Mouse (Mus musculus) midbrain, embryonic 14.5 days (tissue): ENCODE results near the gene Gm3285. TPM values are rescaled to one million over a fixed set of nuclear protein-coding genes. Genes with fewer than 3 reads are reported as not detected.

ENCODE experiments used
- ATAC-seq: fragments of 200-750 bp; cut with Nextera tagmentation; 2 replicates; pipeline ENCODE4 v1.8.0; 2017; ENCODE audit warnings: moderate number of reproducible peaks, moderate library complexity; ENCODE audit not compliant: low FRiP score, low TSS enrichment
- DNase-seq: peaks from one replicate; pipeline ENCODE4 v3.0.0-alpha.2; 2015
- H3K27ac ChIP-seq: fragments of 300-500 bp; sonication (generic); replicated peaks from 2 replicates; pipeline ENCODE4 v1.5.1; 2014; ENCODE audit warnings: mild to moderate bottlenecking, low read depth, low read length, moderate library complexity
- H3K27me3 ChIP-seq: fragments of 300-500 bp; sonication (generic); 2 replicates; pipeline ENCODE4 v1.6.1; 2014; ENCODE audit warnings: low read length, control low read depth, mixed read lengths; ENCODE audit not compliant: control insufficient read depth, insufficient read depth
- H3K36me3 ChIP-seq: fragments of 300-500 bp; sonication (generic); 2 replicates; pipeline ENCODE4 v1.6.1; 2014; ENCODE audit warnings: low read length, control low read depth; ENCODE audit not compliant: control insufficient read depth, insufficient read depth
- H3K4me1 ChIP-seq: fragments of 300-500 bp; sonication (generic); 2 replicates; pipeline ENCODE4 v1.6.1; 2014; ENCODE audit warnings: mild to moderate bottlenecking, antibody characterized with exemption, low read length, control low read depth; ENCODE audit not compliant: control insufficient read depth, insufficient read depth
- H3K4me2 ChIP-seq: fragments of 300-500 bp; sonication (generic); 2 replicates; pipeline ENCODE4 v1.6.1; 2014; ENCODE audit warnings: mild to moderate bottlenecking, low read length, moderate library complexity
- H3K4me3 ChIP-seq: fragments of 300-500 bp; sonication (generic); replicated peaks from 2 replicates; pipeline ENCODE4 v1.5.1; 2014; ENCODE audit warnings: low read depth, low read length
- H3K9ac ChIP-seq: fragments of 300-500 bp; sonication (generic); replicated peaks from 2 replicates; pipeline ENCODE4 v1.6.1; 2014; ENCODE audit warnings: mild to moderate bottlenecking, low read length, moderate library complexity
- H3K9me3 ChIP-seq: fragments of 300-500 bp; sonication (generic); 2 replicates; pipeline ENCODE4 v1.6.1; 2016; ENCODE audit warnings: low read length, control low read depth, mixed read lengths; ENCODE audit not compliant: control insufficient read depth
- WGBS: fragments of 180-500 bp; shearing (Covaris S2); extraction: QIAGEN DNeasy Blood & Tissue Kit; methylation state at CpG from one replicate; pipeline ENCODE4 v1.1.7; 2014; 5-methylcytosine and 5-hydroxymethylcytosine counted together
- polyA plus RNA-seq: library from polyadenylated mRNA; unstranded; fragments of >200 nt; fragmentation: Nextera tagmentation; extraction: Ambion mirVana; gene quantifications from 2 replicates; pipeline ENCODE4 v1.2.1, GENCODE M21; 2014

Gene Gm3285
- not detected in 2 replicates for polyA plus RNA-seq

- no peak within 1 kb of the TSS for H3K27ac ChIP-seq
These were observed at the start of gene Gm3285 for GRCm38 (mm10) chr10:77861675-77862074. Gene Gm3285, plus strand, starts transcription at chr10:77861975.

GRCm38 (mm10) chr10:77814382-77814781 lies 47.4 kb upstream of the Gm3285 start, which contains the start of gene Gm2696:
Gene Gm2696, plus strand, starts transcription at chr10:77814682.
- WGBS: 65% methylated on average over 4 of the region's 4 CpGs
- no peak for DNase-seq
- Histone ChIP-seq H3K27me3 (no peaks in the 10 kb centered on the region), H3K4me2 (no peak within 1 kb of the TSS), H3K9me3 (no peaks in the 10 kb centered on the region), H3K36me3 (no peaks in the 10 kb centered on the region), H3K4me3 (no peak within 1 kb of the TSS), H3K27ac (no peak within 1 kb of the TSS), H3K4me1 (no peaks in the 10 kb centered on the region), H3K9ac (no peak within 1 kb of the TSS)
- no peak for ATAC-seq

More at GRCm38 (mm10) chr10:77861675-77862074, at the start of gene Gm3285:
- WGBS: 41% methylated on average over 7 of the region's 7 CpGs
- no peak for ATAC-seq
- no peaks in the 10 kb centered on the region for H3K27me3 ChIP-seq
- H3K9ac ChIP-seq: no peak within 1 kb of the TSS
- no peaks in the 10 kb centered on the region for H3K4me1 ChIP-seq
- no peaks in the 10 kb centered on the region for H3K36me3 ChIP-seq
- H3K4me3 ChIP-seq: no peak within 1 kb of the TSS
- no peak for DNase-seq
- no peaks in the 10 kb centered on the region for H3K9me3 ChIP-seq
- no peak within 1 kb of the TSS for H3K4me2 ChIP-seq

- ATAC-seq: no peak
- Histone ChIP-seq H3K4me3 (no peak overlapping the region), H3K27ac (no peak overlapping the region), H3K9me3 (no peaks in the 10 kb centered on the region), H3K27me3 (no peaks in the 10 kb centered on the region), H3K9ac (no peak overlapping the region), H3K4me2 (no peak overlapping the region), H3K36me3 (no peaks in the 10 kb centered on the region), H3K4me1 (no peaks in the 10 kb centered on the region)
- peak; percentile 52 for DNase-seq
- WGBS: 37% methylated on average over 5 of the region's 5 CpGs
These were observed 46.3 kb upstream of the Gm3285 start for GRCm38 (mm10) chr10:77815514-77815913.

GRCm38 (mm10) chr10:77818523-77818922 lies 43.3 kb upstream of the Gm3285 start:
- no peaks in the 10 kb centered on the region for H3K4me1 ChIP-seq
- no peaks in the 10 kb centered on the region for H3K36me3 ChIP-seq
- H3K27me3 ChIP-seq: no peaks in the 10 kb centered on the region
- no peak overlapping the region for H3K9ac ChIP-seq
- ATAC-seq (peak; percentile 37; the same call in 1 of the 2 replicates), DNase-seq (no peak)
- 0 out of 2 replicates have a peak overlapping the region, but pooled peaks have one; percentile 26 for H3K27ac ChIP-seq
- no peaks in the 10 kb centered on the region for H3K9me3 ChIP-seq
- no peak overlapping the region for H3K4me2 ChIP-seq
- no peak overlapping the region for H3K4me3 ChIP-seq
- WGBS: 97% methylated on average over 4 of the region's 4 CpGs

- ATAC-seq: no peak
- DNase-seq: peak; percentile 46
These were observed 42.6 kb upstream of the Gm3285 start for GRCm38 (mm10) chr10:77819203-77819602.

GRCm38 (mm10) chr10:77826951-77827350 lies 34.8 kb upstream of the Gm3285 start, which contains the start of gene Krtap10-4:
Gene Krtap10-4, minus strand, starts transcription at chr10:77827095.
- H3K9ac ChIP-seq: no peak within 1 kb of the TSS
- ATAC-seq (no peak), DNase-seq (no peak)
- 72% methylated on average over 6 of the region's 6 CpGs for WGBS
- no peaks in the 10 kb centered on the region for H3K36me3 ChIP-seq
- H3K27me3 ChIP-seq: no peaks in the 10 kb centered on the region
- H3K4me3 ChIP-seq: no peak within 1 kb of the TSS
- no peaks in the 10 kb centered on the region for H3K4me1 ChIP-seq
- H3K9me3 ChIP-seq: no peaks in the 10 kb centered on the region
- no peak within 1 kb of the TSS for H3K4me2 ChIP-seq
- H3K27ac ChIP-seq: no peak within 1 kb of the TSS

More at GRCm38 (mm10) chr10:77819203-77819602, 42.6 kb upstream of the Gm3285 start:
- Histone ChIP-seq H3K27ac (no peak overlapping the region), H3K4me3 (no peak overlapping the region), H3K27me3 (no peaks in the 10 kb centered on the region), H3K9ac (no peak overlapping the region), H3K4me1 (no peaks in the 10 kb centered on the region), H3K36me3 (no peaks in the 10 kb centered on the region), H3K4me2 (no peak overlapping the region), H3K9me3 (no peaks in the 10 kb centered on the region)
- WGBS: 29% methylated on average over 4 of the region's 4 CpGs

- no peaks in the 10 kb centered on the region for H3K27me3 ChIP-seq
- no peak for DNase-seq
- H3K4me1 ChIP-seq: no peaks in the 10 kb centered on the region
- no peak within 1 kb of the TSS for H3K27ac ChIP-seq
- H3K36me3 ChIP-seq: no peaks in the 10 kb centered on the region
- H3K9ac ChIP-seq: no peak within 1 kb of the TSS
- H3K4me2 ChIP-seq: no peak within 1 kb of the TSS
- ATAC-seq: no peak
- 75% methylated on average over 9 of the region's 9 CpGs for WGBS
- H3K4me3 ChIP-seq: no peak within 1 kb of the TSS
- H3K9me3 ChIP-seq: no peaks in the 10 kb centered on the region
These were observed 26.1 kb upstream of the Gm3285 start, which contains the start of gene Krtap10-10 for GRCm38 (mm10) chr10:77835647-77836046. Gene Krtap10-10, plus strand, starts transcription at chr10:77835947.

- H3K4me1 ChIP-seq: no peaks in the 10 kb centered on the region
- H3K36me3 ChIP-seq: no peaks in the 10 kb centered on the region
- WGBS: 83% methylated on average over 6 of the region's 6 CpGs
- no peaks in the 10 kb centered on the region for H3K27me3 ChIP-seq
- no peak overlapping the region for H3K27ac ChIP-seq
- H3K9me3 ChIP-seq: peaks cover 9% of the 10 kb centered on the region; the same call in 1 of the 2 replicates
- no peak for ATAC-seq
- no peak for DNase-seq
- H3K4me3 ChIP-seq: no peak overlapping the region
- H3K9ac ChIP-seq: no peak overlapping the region
- H3K4me2 ChIP-seq: no peak overlapping the region
These were observed 22.8 kb upstream of the Gm3285 start for GRCm38 (mm10) chr10:77839006-77839405.

GRCm38 (mm10) chr10:77846503-77846902 lies 15.3 kb upstream of the Gm3285 start, which contains the start of gene Gm36176:
Gene Gm36176, plus strand, starts transcription at chr10:77846803.
- Histone ChIP-seq H3K36me3 (no peaks in the 10 kb centered on the region), H3K9ac (no peak within 1 kb of the TSS), H3K27me3 (no peaks in the 10 kb centered on the region), H3K4me2 (no peak within 1 kb of the TSS), H3K27ac (no peak within 1 kb of the TSS), H3K9me3 (peaks cover 15% of the 10 kb centered on the region), H3K4me1 (no peaks in the 10 kb centered on the region), H3K4me3 (no peak within 1 kb of the TSS)
- DNase-seq (no peak), ATAC-seq (no peak)
- WGBS: 71% methylated on average over 3 of the region's 3 CpGs
